Mouse (Mus musculus): Measurements from ENCODE around the gene Myl12a. TPM values are rescaled to one million over a fixed set of nuclear protein-coding genes. Genes with fewer than 3 reads are reported as not detected.

Myl12a gene
- polyA plus RNA-seq, 1 experiment, result 770 TPM

GRCm38 (mm10) chr17:71027186-71027585 is 24.5 kb upstream of the Myl12a start:
- Histone ChIP-seq H3K27me3 (ENCODE audit: control insufficient read depth, insufficient read depth, insufficient read length) (no peaks in the 10 kb centered on the region), H3K79me2 (ENCODE audit: control insufficient read depth, insufficient read depth) (no peaks in the 10 kb centered on the region), H3K4me3 (ENCODE audit: insufficient read depth, poor library complexity, severe bottlenecking) (no peak overlapping the region), H3K36me3 (ENCODE audit: control insufficient read depth, insufficient read depth) (no peaks in the 10 kb centered on the region), H3K79me3 (ENCODE audit: low read depth) (no peaks in the 10 kb centered on the region), H3ac (ENCODE audit: control insufficient read depth, insufficient read length, low read depth) (no peak overlapping the region)
- TF ChIP-seq MYOD1 (IDR thresholded peaks at IDR 0.05; ENCODE audit: control insufficient read depth, insufficient read length, low read depth) (no peak), MYOG (IDR thresholded peaks at IDR 0.05; ENCODE audit: control insufficient read depth, extremely low read depth, insufficient read length) (no peak), MAX (IDR thresholded peaks at IDR 0.05) (no peak), USF1 (IDR thresholded peaks at IDR 0.05; ENCODE audit: low read depth) (no peak), CEBPB (IDR thresholded peaks at IDR 0.05; ENCODE audit: low read depth) (no peak), CTCF (IDR thresholded peaks at IDR 0.05; ENCODE audit: control insufficient read depth, insufficient read depth, insufficient read length) (no peak), FOSL1 (IDR thresholded peaks at IDR 0.05; ENCODE audit: insufficient read depth, low read length, poor library complexity, severe bottlenecking) (no peak)

GRCm38 (mm10) chr17:71025922-71026321 is 23.2 kb upstream of the Myl12a start:
- Histone ChIP-seq H3ac (ENCODE audit: control insufficient read depth, insufficient read length, low read depth) (no peak overlapping the region), H3K79me2 (ENCODE audit: control insufficient read depth, insufficient read depth) (no peaks in the 10 kb centered on the region), H3K4me3 (ENCODE audit: insufficient read depth, poor library complexity, severe bottlenecking) (no peak overlapping the region), H3K79me3 (ENCODE audit: low read depth) (no peaks in the 10 kb centered on the region), H3K36me3 (ENCODE audit: control insufficient read depth, insufficient read depth) (no peaks in the 10 kb centered on the region), H3K27me3 (ENCODE audit: control insufficient read depth, insufficient read depth, insufficient read length) (no peaks in the 10 kb centered on the region)
- TF ChIP-seq MYOG (IDR thresholded peaks at IDR 0.05; ENCODE audit: control insufficient read depth, extremely low read depth, insufficient read length), result no peak
- TF ChIP-seq CEBPB (IDR thresholded peaks at IDR 0.05; ENCODE audit: low read depth), result no peak
- TF ChIP-seq FOSL1 (IDR thresholded peaks at IDR 0.05; ENCODE audit: insufficient read depth, low read length, poor library complexity, severe bottlenecking), result no peak
- TF ChIP-seq USF1 (IDR thresholded peaks at IDR 0.05; ENCODE audit: low read depth), result no peak
- TF ChIP-seq MAX (IDR thresholded peaks at IDR 0.05), result no peak
- no peak for TF ChIP-seq MYOD1 (IDR thresholded peaks at IDR 0.05; ENCODE audit: control insufficient read depth, insufficient read length, low read depth)
- TF ChIP-seq CTCF (IDR thresholded peaks at IDR 0.05; ENCODE audit: control insufficient read depth, insufficient read depth, insufficient read length), result no peak

GRCm38 (mm10) chr17:71024071-71024470 is 21.4 kb upstream of the Myl12a start:
- Histone ChIP-seq H3K79me2 (ENCODE audit: control insufficient read depth, insufficient read depth) (no peaks in the 10 kb centered on the region), H3K27me3 (ENCODE audit: control insufficient read depth, insufficient read depth, insufficient read length) (no peaks in the 10 kb centered on the region), H3K4me3 (ENCODE audit: insufficient read depth, poor library complexity, severe bottlenecking) (no peak overlapping the region), H3K36me3 (ENCODE audit: control insufficient read depth, insufficient read depth) (no peaks in the 10 kb centered on the region), H3ac (ENCODE audit: control insufficient read depth, insufficient read length, low read depth) (no peak overlapping the region), H3K79me3 (ENCODE audit: low read depth) (no peaks in the 10 kb centered on the region)
- TF ChIP-seq MYOD1 (IDR thresholded peaks at IDR 0.05; ENCODE audit: control insufficient read depth, insufficient read length, low read depth) (no peak), MAX (IDR thresholded peaks at IDR 0.05) (no peak), CTCF (IDR thresholded peaks at IDR 0.05; ENCODE audit: control insufficient read depth, insufficient read depth, insufficient read length) (no peak), MYOG (IDR thresholded peaks at IDR 0.05; ENCODE audit: control insufficient read depth, extremely low read depth, insufficient read length) (no peak), FOSL1 (IDR thresholded peaks at IDR 0.05; ENCODE audit: insufficient read depth, low read length, poor library complexity, severe bottlenecking) (no peak), CEBPB (IDR thresholded peaks at IDR 0.05; ENCODE audit: low read depth) (no peak), USF1 (IDR thresholded peaks at IDR 0.05; ENCODE audit: low read depth) (no peak)

DNA sequence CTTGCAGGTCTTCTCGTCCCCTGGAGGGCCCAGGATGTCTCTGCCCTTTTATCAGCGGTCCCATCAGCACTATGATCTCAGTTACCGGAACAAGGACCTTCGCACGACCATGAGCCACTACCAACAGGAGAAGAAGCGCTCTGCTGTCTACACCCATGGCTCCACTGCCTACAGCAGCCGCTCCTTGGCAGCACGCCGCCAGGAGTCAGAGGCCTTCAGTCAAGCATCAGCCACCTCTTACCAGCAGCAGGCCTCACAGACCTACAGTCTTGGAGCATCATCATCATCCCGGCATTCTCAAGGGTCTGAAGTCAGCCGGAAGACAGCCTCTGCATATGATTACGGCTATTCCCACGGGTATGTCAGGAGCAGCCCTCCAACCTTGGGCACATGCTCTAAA is 20.2 kb upstream of the Myl12a start:
- Histone ChIP-seq H3K4me3 (ENCODE audit: insufficient read depth, poor library complexity, severe bottlenecking) (no peak overlapping the region), H3K27me3 (ENCODE audit: control insufficient read depth, insufficient read depth, insufficient read length) (no peaks in the 10 kb centered on the region), H3K79me2 (ENCODE audit: control insufficient read depth, insufficient read depth) (no peaks in the 10 kb centered on the region), H3K79me3 (ENCODE audit: low read depth) (no peaks in the 10 kb centered on the region), H3ac (ENCODE audit: control insufficient read depth, insufficient read length, low read depth) (no peak overlapping the region), H3K36me3 (ENCODE audit: control insufficient read depth, insufficient read depth) (no peaks in the 10 kb centered on the region)
- TF ChIP-seq MAX (IDR thresholded peaks at IDR 0.05) (no peak), MYOD1 (IDR thresholded peaks at IDR 0.05; ENCODE audit: control insufficient read depth, insufficient read length, low read depth) (no peak), CEBPB (IDR thresholded peaks at IDR 0.05; ENCODE audit: low read depth) (no peak), FOSL1 (IDR thresholded peaks at IDR 0.05; ENCODE audit: insufficient read depth, low read length, poor library complexity, severe bottlenecking) (no peak), MYOG (IDR thresholded peaks at IDR 0.05; ENCODE audit: control insufficient read depth, extremely low read depth, insufficient read length) (no peak), CTCF (IDR thresholded peaks at IDR 0.05; ENCODE audit: control insufficient read depth, insufficient read depth, insufficient read length) (no peak), USF1 (IDR thresholded peaks at IDR 0.05; ENCODE audit: low read depth) (no peak)

DNA sequence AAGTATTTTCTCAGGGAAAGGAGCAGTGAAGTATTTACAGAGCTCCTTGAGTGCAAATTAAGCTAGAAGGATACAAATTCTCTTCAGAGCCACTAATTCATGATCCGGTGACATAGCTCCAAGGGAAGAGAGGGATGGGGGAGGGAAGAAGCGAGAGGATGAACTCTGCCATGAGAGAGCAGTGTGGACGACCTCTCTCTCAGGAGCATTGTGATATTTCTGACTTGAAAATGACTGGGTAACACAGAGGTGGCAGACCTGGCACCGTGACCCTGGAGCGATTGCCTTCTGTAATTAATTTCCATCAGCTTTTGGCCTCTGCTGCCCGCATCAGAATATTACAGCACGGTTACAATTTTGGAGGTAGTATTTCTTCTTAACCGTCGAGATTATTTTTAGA is 17.2 kb upstream of the Myl12a start:
- TF ChIP-seq FOSL1 (IDR thresholded peaks at IDR 0.05; ENCODE audit: insufficient read depth, low read length, poor library complexity, severe bottlenecking) (no peak), MAX (IDR thresholded peaks at IDR 0.05) (no peak), MYOG (IDR thresholded peaks at IDR 0.05; ENCODE audit: control insufficient read depth, extremely low read depth, insufficient read length) (no peak), CTCF (IDR thresholded peaks at IDR 0.05; ENCODE audit: control insufficient read depth, insufficient read depth, insufficient read length) (no peak), CEBPB (IDR thresholded peaks at IDR 0.05; ENCODE audit: low read depth) (no peak), MYOD1 (IDR thresholded peaks at IDR 0.05; ENCODE audit: control insufficient read depth, insufficient read length, low read depth) (no peak), USF1 (IDR thresholded peaks at IDR 0.05; ENCODE audit: low read depth) (no peak)
- Histone ChIP-seq H3K79me3 (ENCODE audit: low read depth) (no peaks in the 10 kb centered on the region), H3K36me3 (ENCODE audit: control insufficient read depth, insufficient read depth) (no peaks in the 10 kb centered on the region), H3K27me3 (ENCODE audit: control insufficient read depth, insufficient read depth, insufficient read length) (no peaks in the 10 kb centered on the region), H3K4me3 (ENCODE audit: insufficient read depth, poor library complexity, severe bottlenecking) (no peak overlapping the region), H3K79me2 (ENCODE audit: control insufficient read depth, insufficient read depth) (no peaks in the 10 kb centered on the region), H3ac (ENCODE audit: control insufficient read depth, insufficient read length, low read depth) (no peak overlapping the region)

GRCm38 (mm10) chr17:71019309-71019655 is 16.6 kb upstream of the Myl12a start:
- Histone ChIP-seq H3K79me2 (ENCODE audit: control insufficient read depth, insufficient read depth) (no peaks in the 10 kb centered on the region), H3K36me3 (ENCODE audit: control insufficient read depth, insufficient read depth) (no peaks in the 10 kb centered on the region), H3ac (ENCODE audit: control insufficient read depth, insufficient read length, low read depth) (no peak overlapping the region), H3K79me3 (ENCODE audit: low read depth) (no peaks in the 10 kb centered on the region), H3K4me3 (ENCODE audit: insufficient read depth, poor library complexity, severe bottlenecking) (no peak overlapping the region), H3K27me3 (ENCODE audit: control insufficient read depth, insufficient read depth, insufficient read length) (no peaks in the 10 kb centered on the region)
- TF ChIP-seq FOSL1 (IDR thresholded peaks at IDR 0.05; ENCODE audit: insufficient read depth, low read length, poor library complexity, severe bottlenecking) (no peak), MYOD1 (IDR thresholded peaks at IDR 0.05; ENCODE audit: control insufficient read depth, insufficient read length, low read depth) (no peak), MYOG (IDR thresholded peaks at IDR 0.05; ENCODE audit: control insufficient read depth, extremely low read depth, insufficient read length) (no peak), MAX (IDR thresholded peaks at IDR 0.05) (no peak), USF1 (IDR thresholded peaks at IDR 0.05; ENCODE audit: low read depth) (no peak), CEBPB (IDR thresholded peaks at IDR 0.05; ENCODE audit: low read depth) (no peak), CTCF (IDR thresholded peaks at IDR 0.05; ENCODE audit: control insufficient read depth, insufficient read depth, insufficient read length) (no peak)
